Mouse (Mus musculus): ENCODE measurements around the gene Lcp1.
A peak's percentile ranks its signal among the peaks of the same experiment; 100 is the strongest.

Gene Lcp1

DNA sequence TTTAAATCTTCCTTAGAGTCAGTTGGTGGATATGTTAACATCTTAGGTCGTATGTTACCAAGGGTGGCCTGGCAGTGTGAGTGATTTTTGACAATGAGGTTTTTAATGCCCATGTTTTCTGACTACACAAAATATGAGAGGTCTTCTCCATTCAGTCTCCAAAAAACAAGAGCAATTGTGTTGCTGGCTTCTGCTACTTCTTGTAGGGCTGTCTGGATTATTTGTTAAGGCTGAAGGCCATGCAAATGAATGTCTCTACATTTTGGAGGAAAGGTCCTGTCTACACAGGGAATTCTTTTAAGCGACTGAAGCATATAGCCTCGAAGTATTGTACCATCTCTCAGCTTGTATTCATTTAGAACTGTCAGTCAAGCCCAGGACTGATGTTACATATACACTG lies 46.5 kb downstream of the Lcp1 start:
- DNase-seq = no peak

GRCm38 (mm10) chr14:75178384-75178793 lies 47.5 kb downstream of the Lcp1 start:
- DNase-seq = no peak

DNA sequence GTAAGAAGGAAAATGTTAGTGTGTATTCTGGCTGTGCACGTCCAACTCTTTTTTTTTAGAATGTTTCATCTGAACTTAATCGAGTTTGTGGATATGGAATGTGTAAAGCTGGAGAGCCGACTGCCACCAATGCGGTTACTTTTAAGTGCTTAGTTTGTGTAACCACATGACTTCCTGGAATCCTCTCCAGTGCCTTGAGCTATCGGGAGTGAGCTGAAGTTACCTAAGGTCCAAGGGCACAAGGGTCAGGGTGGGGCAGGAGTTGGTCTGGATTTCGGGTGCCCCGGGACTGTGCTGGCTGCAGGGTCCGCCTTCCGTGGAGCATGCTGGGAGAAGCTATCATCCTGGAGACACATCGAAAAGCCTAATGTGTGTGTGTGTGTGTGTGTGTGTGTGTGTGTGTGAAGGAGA lies 47.9 kb downstream of the Lcp1 start:
- DNase-seq = no peak

GRCm38 (mm10) chr14:75179255-75179963 lies 48.5 kb downstream of the Lcp1 start:
- DNase-seq = no peak

DNA sequence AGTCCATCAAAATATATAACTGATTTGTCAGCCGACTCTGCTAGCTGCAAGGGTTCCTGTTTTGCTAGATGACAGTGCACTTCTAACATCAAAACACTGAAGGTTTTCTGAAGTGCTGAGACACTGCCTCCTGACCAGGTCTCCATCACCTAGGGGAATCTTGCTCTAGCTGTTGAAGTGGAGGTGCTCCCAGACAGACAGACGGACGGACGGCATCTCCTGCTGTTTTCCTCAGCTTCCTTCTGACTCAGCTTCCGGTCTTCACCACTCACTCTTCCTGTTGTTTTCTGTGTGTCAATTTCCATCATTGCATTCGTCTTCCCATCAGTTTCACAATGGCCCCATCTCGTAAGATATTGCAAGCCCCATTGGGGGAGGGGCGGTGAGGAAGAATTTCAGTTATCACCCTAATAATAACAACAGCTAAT lies 49.7 kb downstream of the Lcp1 start:
- DNase-seq = no peak

DNA sequence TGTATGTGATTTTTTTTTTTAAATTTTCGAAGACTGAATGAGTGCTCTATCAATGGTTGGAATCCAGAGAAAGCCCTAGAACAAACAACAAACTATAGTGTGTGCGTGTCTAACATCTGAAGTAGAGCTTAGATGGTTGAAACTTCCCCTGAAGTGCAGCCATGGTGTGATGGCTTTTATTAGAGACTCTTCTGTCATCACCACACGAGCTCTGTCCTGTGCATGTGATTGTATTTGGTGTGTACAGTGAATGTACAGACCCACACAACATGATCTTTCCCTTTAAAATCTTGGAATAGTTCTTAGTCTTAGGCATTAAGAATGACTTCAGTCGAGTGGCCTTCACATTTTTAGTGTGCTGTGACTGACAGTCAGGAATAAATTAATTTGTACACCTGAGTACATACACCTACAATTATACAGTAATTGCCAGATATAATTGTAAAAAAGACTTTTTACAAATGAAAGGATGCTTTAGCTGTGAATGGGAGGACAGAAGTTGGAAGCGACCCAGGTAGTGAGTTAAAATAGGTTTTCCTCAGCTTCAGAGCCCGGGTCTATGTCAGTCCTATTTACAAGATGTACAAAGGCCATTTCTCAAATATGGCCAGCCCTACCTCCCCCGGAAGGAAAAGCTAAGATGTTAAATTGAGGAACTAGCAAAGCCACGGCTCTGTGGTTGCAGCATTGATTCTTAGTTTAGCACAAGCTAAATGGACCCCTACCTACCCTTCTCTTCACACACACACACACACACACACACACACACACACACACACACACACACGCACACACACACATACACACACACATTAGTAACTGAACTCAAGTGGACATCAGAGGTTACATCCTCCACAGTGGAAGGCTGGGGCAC lies 50.4 kb downstream of the Lcp1 start:
- no peak for DNase-seq

GRCm38 (mm10) chr14:75182378-75182777 lies 51.5 kb downstream of the Lcp1 start:
- DNase-seq = no peak

DNA sequence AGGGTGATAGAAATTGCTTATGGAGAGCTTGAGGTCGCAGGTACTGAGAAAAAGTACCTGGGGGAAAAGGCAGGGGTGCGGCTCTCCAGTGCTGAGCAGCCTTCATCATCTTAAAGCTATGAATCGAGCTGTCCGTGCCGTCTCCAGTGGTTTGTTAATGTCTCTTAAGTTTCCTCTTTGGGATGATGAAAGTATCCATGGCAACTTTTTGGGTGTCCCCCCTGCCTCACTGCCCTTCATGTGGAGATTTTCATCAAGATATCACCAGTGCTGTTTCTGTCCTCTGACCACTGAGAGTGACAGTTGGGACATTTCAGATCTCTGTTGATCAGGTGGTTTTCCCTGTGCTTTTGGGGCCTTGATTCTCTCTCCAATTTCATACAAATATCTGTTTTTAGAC lies 51.9 kb downstream of the Lcp1 start:
- DNase-seq = no peak

GRCm38 (mm10) chr14:75184069-75184790 lies 53.3 kb downstream of the Lcp1 start:
- DNase-seq = no peak

DNA sequence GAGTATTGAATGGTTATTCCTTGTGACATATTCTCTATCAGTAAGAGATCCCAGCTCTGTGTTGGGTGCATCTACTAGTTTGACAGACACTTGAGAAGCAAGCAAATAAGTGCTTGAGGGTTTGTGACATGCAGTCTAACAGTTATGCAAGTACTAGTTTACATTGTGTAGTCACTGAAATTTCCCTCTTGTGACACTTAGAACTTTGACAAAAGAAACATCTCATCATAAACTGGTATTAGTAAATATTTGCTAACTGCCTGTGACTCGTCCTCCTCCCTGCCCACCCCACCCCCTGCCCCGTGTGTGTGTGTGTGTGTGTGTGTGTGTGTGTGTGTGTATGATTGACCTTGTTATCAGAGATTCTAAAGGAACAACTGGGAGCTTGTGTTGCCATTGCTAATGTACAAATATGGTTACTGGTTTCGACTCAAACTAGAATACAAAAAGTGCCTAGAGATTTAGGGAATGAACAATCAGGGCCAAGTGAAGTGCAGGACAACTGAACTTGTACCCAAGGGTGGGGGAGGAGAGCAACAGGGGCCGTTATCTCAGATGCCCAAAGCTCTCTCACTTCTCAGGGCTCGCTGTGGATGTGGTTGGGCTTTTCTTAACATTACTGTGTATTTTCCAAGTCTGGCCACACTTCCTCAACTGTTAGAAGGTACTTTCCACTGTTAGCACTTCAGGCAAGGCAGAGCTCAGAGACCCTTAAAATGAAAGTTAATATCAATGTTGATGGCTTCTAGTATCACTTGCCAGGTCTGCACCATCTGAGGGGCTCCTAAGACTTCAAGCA lies 55.1 kb downstream of the Lcp1 start:
- no peak for DNase-seq

DNA sequence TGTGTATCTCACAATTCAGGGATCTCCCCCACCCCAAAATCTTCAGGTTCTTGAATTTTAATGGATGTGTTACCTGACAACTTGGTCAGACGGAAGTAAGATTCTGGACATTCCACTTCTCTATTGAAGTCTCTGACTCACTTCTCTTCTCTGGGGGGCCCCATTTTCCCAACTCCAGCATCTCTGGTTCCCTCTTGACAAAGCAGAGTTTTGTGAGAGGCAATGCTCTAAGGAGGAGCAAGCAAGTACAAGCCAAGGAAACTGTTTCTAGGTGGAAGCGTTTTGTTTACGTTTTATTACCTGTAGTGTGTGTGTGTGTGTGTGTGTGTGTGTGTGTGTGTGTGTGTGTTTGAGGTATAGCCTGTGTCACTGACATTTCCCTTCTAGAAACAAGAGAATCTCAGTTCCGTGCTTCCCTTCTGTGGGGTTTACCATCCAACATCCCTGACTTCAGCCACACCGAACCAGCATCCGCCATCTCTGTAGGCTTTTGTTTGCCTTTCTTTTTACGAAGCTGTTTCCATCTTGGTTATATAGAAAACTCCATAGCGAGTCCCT lies 56.0 kb downstream of the Lcp1 start:
- DNase-seq = no peak

GRCm38 (mm10) chr14:75188521-75188920 lies 57.6 kb downstream of the Lcp1 start:
- DNase-seq = no peak

GRCm38 (mm10) chr14:75189031-75189430 lies 58.1 kb downstream of the Lcp1 start:
- DNase-seq = no peak

DNA sequence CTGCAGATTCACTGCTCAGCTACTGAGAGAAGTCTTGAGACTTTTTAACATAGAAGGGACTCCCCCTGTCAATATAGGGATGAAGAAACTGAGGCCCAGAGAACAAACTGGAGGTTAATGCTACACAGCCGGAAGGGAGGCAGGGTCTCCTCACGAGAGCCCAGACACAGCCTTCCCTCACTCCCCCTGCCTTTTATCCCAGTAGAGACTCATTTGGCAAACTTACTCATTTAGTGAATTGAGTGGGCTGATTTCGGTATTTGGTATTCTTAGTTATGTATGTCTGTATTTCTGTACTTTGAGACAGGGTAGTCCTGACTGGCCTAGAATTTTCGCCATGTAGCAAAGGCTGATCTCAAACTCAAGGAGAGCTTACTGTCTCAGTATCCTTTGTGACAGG lies 59.8 kb downstream of the Lcp1 start:
- DNase-seq = no peak

- no peak for DNase-seq
These were observed 61.5 kb downstream of the Lcp1 start for GRCm38 (mm10) chr14:75192427-75192826.

- DNase-seq = no peak
These were observed 62.0 kb downstream of the Lcp1 start for GRCm38 (mm10) chr14:75192858-75193257.

- no peak for DNase-seq
These were observed 64.6 kb downstream of the Lcp1 start for GRCm38 (mm10) chr14:75195530-75195929.

GRCm38 (mm10) chr14:75197027-75197426 lies 66.1 kb downstream of the Lcp1 start:
- DNase-seq = peak; percentile 80

DNA sequence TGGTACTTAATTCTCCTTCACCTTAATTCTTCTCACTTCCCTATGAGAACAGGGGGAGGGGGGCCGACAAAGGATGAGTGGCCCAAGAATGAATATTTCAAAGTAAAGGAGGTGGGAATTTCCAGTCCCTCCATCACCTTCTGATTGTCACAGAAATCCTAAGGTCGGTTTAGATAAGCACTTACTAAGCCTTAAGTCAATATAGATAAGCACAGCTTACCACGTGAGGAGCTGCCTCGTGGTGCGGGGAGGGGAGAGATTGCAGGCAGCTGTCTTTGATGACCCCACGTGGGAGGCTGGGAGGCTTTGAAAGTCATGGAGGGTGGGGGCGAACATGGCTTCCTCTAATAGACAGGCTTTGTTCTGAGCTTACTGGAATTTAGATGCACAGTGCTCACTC lies 66.8 kb downstream of the Lcp1 start:
- DNase-seq = no peak

GRCm38 (mm10) chr14:75205363-75206051 lies 74.6 kb downstream of the Lcp1 start:
- DNase-seq = no peak

GRCm38 (mm10) chr14:75206307-75206706 lies 75.4 kb downstream of the Lcp1 start:
- no peak for DNase-seq

Data from embryo, embryonic 11 days (tissue).